Mouse (Mus musculus) gastrocnemius, adult 2 months (tissue): Measurements from ENCODE around the gene Pip5kl1. TPM values are rescaled to one million over a fixed set of nuclear protein-coding genes. Genes with fewer than 3 reads are reported as not detected.
A peak's percentile ranks its signal among the peaks of the same experiment; 100 is the strongest.

ENCODE experiments used
- DNase-seq: peaks from one replicate; pipeline ENCODE4 v3.0.0; 2022
- H3K27ac ChIP-seq: fragments of 200-600 bp; 2 replicates; pipeline ENCODE4 v1.8.1; 2022; ENCODE audit warnings: mild to moderate bottlenecking
- H3K4me3 ChIP-seq: fragments of 200-600 bp; 2 replicates; pipeline ENCODE4 v1.8.1; 2022; ENCODE audit warnings: mild to moderate bottlenecking, moderate library complexity
- CTCF ChIP-seq: fragments of 200-600 bp; IDR thresholded peaks from 2 replicates; pipeline ENCODE4 v1.8.1; 2022; ENCODE audit warnings: antibody characterized with exemption, mild to moderate bottlenecking, moderate library complexity
- intact Hi-C: fragments of 180-260 bp; cut with DNase I; formaldehyde crosslinking; loops from one replicate; pipeline ENCODE4 v1.15.1; 2025
- total RNA-seq, 2 experiments: library from RNA; stranded (reverse); gene quantifications; 2 replicates each; pipeline ENCODE4 v1.2.3; 2021

The Pip5kl1 gene
- total RNA-seq, 2 experiments from 2014 or later = not detected

DNA sequence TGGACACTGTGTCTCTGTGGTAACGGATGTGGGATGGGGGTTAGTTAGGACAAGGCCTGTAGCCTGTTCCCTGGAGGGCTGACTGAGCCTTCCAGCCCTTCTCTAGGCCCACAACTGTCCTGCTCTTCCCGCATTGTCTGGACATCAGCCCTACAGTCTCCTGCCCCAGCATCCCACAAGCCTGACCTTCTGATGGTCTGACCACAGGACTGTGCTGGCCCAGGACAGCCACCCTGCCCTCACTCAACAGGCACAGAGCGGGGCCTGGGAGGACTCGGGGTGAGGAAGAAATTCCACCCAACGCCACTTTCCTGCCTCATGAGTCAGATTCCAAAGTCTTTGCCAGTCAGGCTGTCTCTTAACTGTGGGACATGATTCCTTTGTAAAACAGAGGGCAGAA is 23.1 kb downstream of the Pip5kl1 start:
- Histone ChIP-seq H3K4me3 (no peak overlapping the region), H3K27ac (peak overlapping the region; percentile 75)
- intact Hi-C loops = no loop called here
- no peak for TF ChIP-seq CTCF
- no peak for DNase-seq

DNA sequence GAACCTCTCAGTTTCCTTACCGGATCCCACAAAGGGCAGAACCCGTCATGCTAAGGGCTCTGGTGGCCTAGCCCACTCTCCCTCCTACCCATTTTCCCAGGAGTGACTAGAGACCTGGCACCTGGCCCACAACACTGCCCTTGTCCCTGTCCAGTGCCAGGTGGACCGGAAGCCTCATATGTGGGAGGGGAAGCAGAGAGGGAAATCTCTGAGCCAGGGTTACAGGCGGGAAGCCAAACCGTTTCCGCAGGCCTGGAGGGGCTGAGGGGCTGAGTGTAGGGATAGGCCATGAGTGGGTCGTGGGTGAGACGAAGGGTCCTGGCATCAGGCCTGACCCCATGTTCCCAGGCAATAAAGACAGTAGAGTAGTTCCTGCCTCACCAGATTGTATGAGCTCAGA is 23.9 kb downstream of the Pip5kl1 start:
- Histone ChIP-seq H3K4me3 (no peak overlapping the region), H3K27ac (peak overlapping the region; percentile 75; the same call in 1 of the 2 replicates)
- TF ChIP-seq CTCF = no peak
- intact Hi-C loops = no loop called here
- DNase-seq = peak; percentile 49

DNA sequence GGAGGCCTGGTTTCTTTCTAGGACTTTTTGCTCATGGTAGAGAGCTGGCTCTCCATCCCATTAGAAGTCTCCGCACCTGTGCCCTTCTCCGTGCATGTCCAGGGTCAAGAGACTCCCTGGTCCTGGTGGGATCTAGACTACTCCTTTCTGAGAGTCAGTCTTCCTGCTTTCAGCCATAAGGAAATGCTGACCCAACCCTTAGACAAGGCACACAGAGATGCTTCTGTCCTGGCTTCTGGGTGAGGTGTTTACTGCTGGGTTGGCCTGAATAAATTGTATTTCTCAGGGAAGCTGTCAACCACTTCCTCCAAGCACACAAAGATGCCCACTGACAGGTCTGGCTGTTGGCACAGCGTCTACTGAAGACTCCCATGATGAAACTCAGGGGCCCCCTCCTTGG is 24.8 kb downstream of the Pip5kl1 start, which contains the start of gene St6galnac6:
TSS of gene St6galnac6 (plus strand) at position 301 of the 400 bp plus-strand sequence.
- intact Hi-C loops = no loop called here
- no peak for TF ChIP-seq CTCF
- H3K27ac ChIP-seq = peak within 1 kb of the TSS; percentile 75; the same call in 1 of the 2 replicates

DNA sequence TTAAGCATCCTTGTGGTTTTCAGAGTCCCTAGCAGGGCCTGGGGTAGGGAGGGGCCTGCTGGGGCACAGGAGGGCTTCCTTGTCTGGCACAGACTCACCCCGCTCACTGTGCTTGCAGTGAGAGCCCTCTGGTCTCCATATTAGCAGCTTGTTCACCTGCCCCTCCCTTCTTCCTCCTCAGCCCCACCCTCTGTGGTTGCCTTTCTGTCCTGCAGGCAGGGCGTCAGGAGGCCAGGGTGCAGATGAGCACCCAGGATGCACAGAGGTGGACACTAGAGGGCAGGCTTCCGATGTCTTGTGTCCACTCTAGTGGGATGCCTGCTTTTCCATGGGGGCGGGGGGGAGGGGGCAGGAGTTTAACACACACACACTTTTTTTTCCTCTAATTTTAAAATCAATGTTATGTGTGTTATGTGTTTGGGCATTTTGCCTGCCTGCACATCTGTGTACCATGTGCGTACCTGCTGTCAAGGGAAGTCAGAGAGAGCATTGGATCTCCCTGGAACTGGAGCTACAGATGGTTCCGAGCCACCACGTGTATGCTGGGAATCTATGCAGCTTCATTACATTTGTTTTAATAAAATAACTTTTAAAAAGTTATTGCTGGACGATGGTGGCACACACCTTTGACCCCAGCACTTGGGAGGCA is 26.9 kb downstream of the Pip5kl1 start:
- Histone ChIP-seq H3K27ac (peak overlapping the region; percentile 56), H3K4me3 (no peak overlapping the region)
- intact Hi-C loops = no loop called here
- TF ChIP-seq CTCF = peak; percentile 62
- DNase-seq = peak; percentile 69

More for the DNA sequence above, 24.8 kb downstream of the Pip5kl1 start, which contains the start of gene St6galnac6:
- no peak for DNase-seq
- H3K4me3 ChIP-seq = no peak within 1 kb of the TSS

DNA sequence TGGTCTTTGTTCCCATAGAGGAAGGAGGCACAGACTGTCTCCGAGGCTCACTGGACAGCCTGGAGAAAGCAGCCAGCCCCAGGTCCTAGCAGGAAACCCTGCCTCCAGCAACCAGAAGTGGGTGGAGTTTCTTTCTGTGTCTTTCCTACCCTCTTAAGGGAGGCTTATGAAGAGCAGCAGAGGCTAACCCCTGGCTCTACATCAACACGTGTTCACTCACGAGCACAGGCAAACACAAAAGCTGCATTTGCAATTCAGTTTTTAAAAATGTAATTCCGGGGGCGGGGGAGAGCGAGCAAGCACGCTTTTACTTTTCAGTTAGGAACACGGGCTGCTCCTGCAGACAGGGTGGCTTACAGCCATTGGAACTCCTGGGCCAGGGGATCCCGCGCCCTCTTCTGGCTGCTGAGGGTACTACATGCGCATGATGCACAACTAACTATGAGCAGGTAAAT is 28.0 kb downstream of the Pip5kl1 start:
- peak overlapping the region; percentile 56 for H3K27ac ChIP-seq
- DNase-seq = peak; percentile 91
- intact Hi-C loops = loop anchor here (1.0 kb wide), 1 partner anchor 19 kb away; no protein-coding TSS in a partner anchor

DNA sequence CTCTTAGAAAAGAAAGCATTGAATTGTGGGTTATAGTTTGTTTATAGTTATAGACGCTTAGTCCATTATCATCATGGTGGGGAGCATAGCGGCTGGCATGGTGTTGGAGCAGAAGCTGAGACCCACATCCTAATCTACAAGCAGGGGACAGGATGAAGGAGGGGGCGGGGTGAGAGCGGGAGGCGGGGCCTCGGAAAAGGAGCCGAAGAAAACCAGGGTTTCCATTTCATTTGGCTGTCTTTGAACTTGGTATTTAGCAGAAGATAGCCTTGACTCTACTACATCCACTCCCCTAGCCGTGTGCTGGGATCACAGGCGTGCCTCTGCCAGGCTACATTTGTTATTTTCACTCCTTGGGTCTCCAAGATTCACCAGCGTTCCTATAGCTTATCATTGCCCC is 30.0 kb downstream of the Pip5kl1 start:
- Histone ChIP-seq H3K4me3 (no peak overlapping the region), H3K27ac (no peak overlapping the region)
- intact Hi-C loops = loop anchor here (5.0 kb wide), 1 partner anchor 32 kb away; the partner anchor contains the start of genes Dpm2 and Pip5kl1
- DNase-seq = no peak
- TF ChIP-seq CTCF = no peak

More for the DNA sequence above, 28.0 kb downstream of the Pip5kl1 start:
- TF ChIP-seq CTCF = peak; percentile 100; the same call in 1 of the 2 replicates
- H3K4me3 ChIP-seq = peak overlapping the region; percentile 66

DNA sequence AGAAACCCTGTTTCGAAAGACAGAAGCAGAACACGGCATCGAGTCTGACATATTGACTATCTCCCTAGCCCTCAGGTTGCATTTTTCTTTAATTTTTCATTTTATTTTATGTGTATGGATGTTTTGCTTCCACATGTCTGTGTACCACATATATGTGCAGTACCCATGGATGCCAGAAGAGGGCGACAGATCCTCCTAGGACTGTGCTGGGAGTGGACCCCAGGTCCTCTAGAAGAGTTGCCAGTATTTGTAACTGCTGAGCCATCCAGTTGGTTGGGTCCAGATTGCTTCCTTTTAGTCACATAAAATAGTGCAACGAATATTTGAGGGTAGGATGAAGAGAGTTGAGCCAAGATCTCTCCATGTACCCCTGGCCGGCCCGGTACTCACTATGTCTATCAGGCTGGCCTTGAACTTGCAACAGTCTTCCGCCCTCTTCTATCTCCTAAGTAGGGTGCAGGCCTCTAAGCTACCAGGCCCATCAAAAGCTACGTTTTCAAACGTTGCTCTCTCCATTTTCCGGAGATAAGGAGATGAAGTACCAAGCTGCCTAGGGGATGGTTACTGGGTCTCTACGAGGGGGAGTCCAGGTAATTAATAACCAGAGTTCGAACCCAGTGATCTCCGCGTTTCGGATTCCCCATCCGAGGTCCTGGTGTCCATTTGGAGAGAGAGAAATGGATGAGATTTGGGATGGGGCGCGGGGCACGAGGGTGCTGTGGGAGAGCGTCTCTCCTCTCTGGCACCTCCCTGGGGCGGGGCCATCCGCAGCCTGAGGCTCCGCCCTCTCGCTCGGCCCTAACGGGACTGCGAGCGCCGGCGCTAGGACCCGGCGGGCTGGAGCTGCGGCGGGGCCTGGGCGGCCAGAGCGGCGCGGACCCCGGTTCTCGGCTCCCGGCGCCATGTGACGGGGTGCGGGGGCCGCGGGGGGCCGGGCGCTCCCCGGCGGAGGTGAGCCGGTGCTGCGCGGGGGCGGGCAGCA is 31.9 kb downstream of the Pip5kl1 start:
- peak overlapping the region; percentile 97 for H3K4me3 ChIP-seq
- peak overlapping the region; percentile 97 for H3K27ac ChIP-seq
- intact Hi-C loops = loop anchor here (5.0 kb wide), 1 partner anchor 34 kb away; the partner anchor contains the start of genes Dpm2 and Pip5kl1
- peak; percentile 63 for TF ChIP-seq CTCF
- DNase-seq = peak; percentile 96

DNA sequence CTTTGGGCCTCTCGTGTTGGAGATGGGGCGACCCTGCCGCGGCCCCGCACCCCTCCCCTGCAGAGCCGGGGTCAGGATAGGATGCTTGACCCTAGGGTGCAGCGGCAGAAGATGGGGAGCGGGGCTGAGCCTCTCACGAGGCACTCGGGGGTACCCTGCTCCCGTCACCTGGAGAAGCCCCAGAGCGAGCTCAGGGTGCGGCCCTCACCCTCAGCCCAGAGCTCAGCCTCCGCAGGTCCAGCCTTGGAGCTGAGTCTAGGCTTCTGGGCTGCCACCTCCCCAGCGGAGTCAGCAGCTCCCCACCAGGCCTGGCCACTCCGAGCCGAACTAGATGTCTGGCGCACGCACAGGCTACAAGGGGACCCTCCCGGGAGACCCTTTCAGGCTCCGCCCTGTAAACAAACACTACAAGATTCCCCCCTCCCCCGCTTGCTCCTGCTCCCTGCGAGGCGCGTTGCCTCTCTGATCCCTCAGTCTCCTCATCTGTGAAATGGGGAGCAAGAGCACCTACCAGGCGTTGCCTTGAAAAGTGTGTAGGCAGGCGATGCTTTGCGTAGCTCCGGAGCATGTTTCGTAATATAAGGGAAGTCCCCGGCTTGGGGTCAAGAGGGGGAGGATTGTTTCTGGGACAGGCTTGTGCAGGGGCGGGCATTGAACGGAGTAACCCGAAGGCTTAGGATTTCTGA is 32.8 kb downstream of the Pip5kl1 start:
- intact Hi-C loops = loop anchor here (5.0 kb wide), 1 partner anchor 35 kb away; the partner anchor contains the start of genes Dpm2 and Pip5kl1
- Histone ChIP-seq H3K27ac (peak overlapping the region; percentile 97), H3K4me3 (peak overlapping the region; percentile 97)
- peak; percentile 72 for DNase-seq
- no peak for TF ChIP-seq CTCF

DNA sequence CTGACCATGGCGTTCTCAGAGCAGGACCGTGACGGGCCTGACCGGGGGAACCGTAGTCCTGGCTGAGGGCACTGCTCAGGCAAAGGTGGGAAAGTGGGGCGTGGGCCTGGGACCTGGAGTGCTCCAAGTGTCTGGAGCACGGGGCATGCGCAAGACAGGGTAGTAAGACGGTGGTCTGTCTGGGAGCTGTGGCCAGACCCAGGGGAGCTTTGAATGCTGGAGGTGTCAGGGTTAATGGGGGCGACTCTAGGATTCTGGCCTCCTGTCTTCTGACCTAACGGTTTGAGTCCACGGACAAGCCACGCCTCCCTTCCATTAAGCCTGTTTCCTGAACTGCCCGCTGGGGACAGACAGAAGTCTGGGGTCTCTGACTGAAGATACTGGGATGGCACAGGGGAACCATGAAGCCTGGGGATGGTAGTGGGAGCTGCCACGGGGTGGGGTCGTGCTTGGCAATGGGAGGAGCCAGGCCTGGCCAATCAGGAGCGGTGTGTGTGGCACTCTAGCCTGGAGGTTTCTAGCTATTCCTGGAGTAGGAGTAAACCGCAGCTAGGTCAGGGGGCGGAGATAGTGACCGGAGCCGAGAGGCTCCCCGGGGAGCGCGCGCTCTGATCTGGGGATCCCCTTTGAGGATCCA is 33.7 kb downstream of the Pip5kl1 start:
- peak; percentile 16; the same call in 1 of the 2 replicates for TF ChIP-seq CTCF
- peak overlapping the region; percentile 97 for H3K4me3 ChIP-seq
- DNase-seq = peak; percentile 93
- H3K27ac ChIP-seq = peak overlapping the region; percentile 97
- intact Hi-C loops = loop anchor here (5.0 kb wide), 1 partner anchor 36 kb away; the partner anchor contains the start of genes Dpm2 and Pip5kl1

DNA sequence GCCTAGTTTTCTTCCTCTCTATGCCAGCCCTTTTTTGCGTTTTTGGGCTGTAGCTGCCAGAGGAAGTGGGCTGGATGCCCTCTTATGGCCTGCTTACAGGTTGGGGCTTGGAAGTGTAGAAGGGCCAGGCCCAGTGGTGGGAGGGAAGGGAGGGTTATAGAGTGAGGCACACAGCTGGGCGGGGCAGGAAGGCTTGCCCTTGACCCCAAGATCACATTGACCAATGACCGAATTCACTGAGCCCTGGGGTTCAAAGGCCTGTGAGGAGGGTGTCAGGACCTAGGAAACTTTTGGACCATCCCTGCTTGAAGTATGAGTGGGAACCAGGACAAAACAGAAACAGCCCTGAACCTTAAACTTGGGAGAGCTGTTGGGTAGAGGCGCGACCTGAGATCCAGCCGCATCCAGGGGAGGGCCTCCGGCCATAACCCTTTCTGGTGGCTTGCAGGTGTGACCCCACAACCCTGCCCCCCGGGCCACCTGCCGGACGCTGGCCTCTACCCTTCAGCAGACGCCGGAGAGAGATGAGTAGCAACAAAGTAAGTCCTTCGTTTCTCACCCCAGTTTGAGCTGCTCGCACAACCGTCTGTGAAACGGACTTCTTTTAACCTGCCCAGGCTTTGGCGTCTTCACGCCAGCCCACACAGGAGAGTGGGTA is 34.3 kb downstream of the Pip5kl1 start:
- Histone ChIP-seq H3K27ac (peak overlapping the region; percentile 97), H3K4me3 (peak overlapping the region; percentile 97)
- no peak for TF ChIP-seq CTCF
- intact Hi-C loops = loop anchor here (5.0 kb wide), 1 partner anchor 37 kb away; the partner anchor contains the start of genes Dpm2 and Pip5kl1
- no peak for DNase-seq
